Mouse (Mus musculus): ENCODE results near the gene Rap1gap2.

The Rap1gap2 gene

GRCm38 (mm10) chr11:74537352-74537751, 73.4 kb downstream of the Rap1gap2 start:
- DNase-seq (ENCODE audit: low spot score): no peak

GRCm38 (mm10) chr11:74536140-74536842, 74.4 kb downstream of the Rap1gap2 start:
- no peak for DNase-seq (ENCODE audit: low spot score)

- no peak for DNase-seq (ENCODE audit: low spot score)
These were observed 76.3 kb downstream of the Rap1gap2 start for GRCm38 (mm10) chr11:74534380-74534779.

- DNase-seq (ENCODE audit: low spot score): no peak
These were observed 77.7 kb downstream of the Rap1gap2 start for GRCm38 (mm10) chr11:74533050-74533449.

- no peak for DNase-seq (ENCODE audit: low spot score)
These were observed 78.3 kb downstream of the Rap1gap2 start for GRCm38 (mm10) chr11:74532401-74532800.

- no peak for DNase-seq (ENCODE audit: low spot score)
These were observed 79.0 kb downstream of the Rap1gap2 start for GRCm38 (mm10) chr11:74531725-74532124.

GRCm38 (mm10) chr11:74529803-74530202, 80.9 kb downstream of the Rap1gap2 start:
- no peak for DNase-seq (ENCODE audit: low spot score)

GRCm38 (mm10) chr11:74527555-74527954, 83.2 kb downstream of the Rap1gap2 start:
- DNase-seq (ENCODE audit: low spot score): no peak

GRCm38 (mm10) chr11:74526180-74527158, 84.2 kb downstream of the Rap1gap2 start:
- DNase-seq (ENCODE audit: low spot score): no peak

- no peak for DNase-seq (ENCODE audit: low spot score)
These were observed 85.1 kb downstream of the Rap1gap2 start for GRCm38 (mm10) chr11:74525605-74526004.

- DNase-seq (ENCODE audit: low spot score): no peak
These were observed 85.5 kb downstream of the Rap1gap2 start for GRCm38 (mm10) chr11:74525205-74525604.

GRCm38 (mm10) chr11:74524050-74524965, 86.4 kb downstream of the Rap1gap2 start:
- DNase-seq (ENCODE audit: low spot score): no peak

- DNase-seq (ENCODE audit: low spot score): no peak
These were observed 87.3 kb downstream of the Rap1gap2 start for GRCm38 (mm10) chr11:74523210-74523951.

GRCm38 (mm10) chr11:74522487-74523209, 88.1 kb downstream of the Rap1gap2 start:
- DNase-seq (ENCODE audit: low spot score): peak; percentile 52

- DNase-seq (ENCODE audit: low spot score): no peak
These were observed 88.7 kb downstream of the Rap1gap2 start for GRCm38 (mm10) chr11:74521981-74522486.

GRCm38 (mm10) chr11:74520201-74520600, 90.5 kb downstream of the Rap1gap2 start:
- DNase-seq (ENCODE audit: low spot score): no peak

GRCm38 (mm10) chr11:74516112-74516511, 94.6 kb downstream of the Rap1gap2 start:
- DNase-seq (ENCODE audit: low spot score): no peak

GRCm38 (mm10) chr11:74515046-74515445, 95.7 kb downstream of the Rap1gap2 start:
- DNase-seq (ENCODE audit: low spot score): no peak

GRCm38 (mm10) chr11:74512595-74512994, 98.1 kb downstream of the Rap1gap2 start:
- DNase-seq (ENCODE audit: low spot score): no peak

- no peak for DNase-seq (ENCODE audit: low spot score)
These were observed 104.4 kb downstream of the Rap1gap2 start for GRCm38 (mm10) chr11:74506275-74506674.
